Mouse (Mus musculus) heart, postnatal 25 days (tissue): ENCODE data around the gene Ipo13. TPM values are rescaled to one million over a fixed set of nuclear protein-coding genes. Genes with fewer than 3 reads are reported as not detected.

ENCODE experiments used
- DNase-seq: peaks from one replicate; pipeline ENCODE4 v3.0.0; 2022; ENCODE audit warnings: low spot score
- intact Hi-C: fragments of 180-260 bp; cut with DNase I; formaldehyde crosslinking; loops from one replicate; pipeline ENCODE4 v1.15.1; 2025
- total RNA-seq, 2 experiments: library from RNA; stranded (reverse); gene quantifications; 2 replicates each; pipeline ENCODE4 v1.2.3; 2021

The Ipo13 gene
- total RNA-seq, 2 experiments from 2014 or later: 76.0 to 77.1 TPM

DNA sequence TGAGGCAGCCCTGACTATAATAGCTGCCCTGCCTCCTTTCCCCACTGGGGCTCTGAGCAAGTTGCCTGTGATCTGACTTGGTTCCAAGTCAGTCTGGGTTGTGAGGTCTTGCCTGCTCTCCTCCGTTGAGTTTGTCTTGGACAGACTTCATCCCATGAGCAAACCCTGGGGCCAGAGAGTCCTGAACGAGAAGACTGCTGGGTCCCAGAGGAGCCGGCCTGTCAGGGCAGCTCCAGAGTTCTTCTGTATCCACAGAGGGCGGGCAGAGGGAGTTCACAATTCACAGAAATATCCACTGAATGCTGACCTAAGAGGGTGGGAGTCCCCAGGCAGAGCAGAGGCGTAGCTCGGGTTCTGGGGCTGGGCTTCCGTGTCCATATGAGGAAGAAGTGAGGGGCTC lies 63.9 kb downstream of the Ipo13 start:
- intact Hi-C loops: no loop called here
- DNase-seq: peak; percentile 62

DNA sequence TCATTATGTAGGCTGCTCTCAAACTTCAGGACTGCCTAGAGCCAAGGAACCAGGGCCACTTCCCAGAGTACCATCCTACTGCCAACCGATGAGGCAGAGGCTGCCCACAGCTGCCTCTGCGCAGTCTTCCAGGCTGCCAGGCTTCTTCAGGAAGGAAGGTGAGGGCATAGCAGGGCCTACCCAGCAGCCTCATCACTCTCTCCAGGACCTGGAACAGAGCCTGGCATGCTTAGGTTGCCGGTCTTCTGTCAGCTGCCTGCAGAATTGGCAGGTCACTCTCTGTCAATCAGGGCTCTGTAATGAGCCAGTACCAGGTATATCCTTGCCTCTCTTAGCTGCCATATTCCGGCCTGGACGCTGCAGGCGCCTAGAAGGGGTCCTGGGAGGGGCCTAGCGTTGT lies 64.6 kb downstream of the Ipo13 start:
- no peak for DNase-seq

DNA sequence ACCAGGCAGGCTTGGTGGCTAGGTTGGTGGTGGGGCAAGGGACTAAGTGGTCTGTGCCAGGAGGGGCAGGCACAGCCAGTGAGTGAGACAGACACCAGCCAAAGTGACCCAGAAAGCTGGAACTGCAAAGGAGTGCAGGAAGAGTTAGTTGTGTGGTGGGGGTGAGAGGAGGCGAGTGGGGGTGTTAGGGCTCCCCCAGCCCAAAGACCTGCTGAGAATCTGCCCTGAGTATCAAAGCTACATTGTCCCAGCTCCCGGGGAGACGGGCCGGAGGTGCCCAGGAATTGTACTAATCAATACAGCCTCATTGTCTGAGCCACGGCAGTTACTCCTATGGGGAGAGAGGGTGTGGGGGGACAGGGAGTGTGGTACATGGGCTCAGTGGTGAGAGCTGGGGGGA lies 65.3 kb downstream of the Ipo13 start:
- no peak for DNase-seq
- intact Hi-C loops: no loop called here

More for the DNA sequence above, 64.6 kb downstream of the Ipo13 start:
- intact Hi-C loops: no loop called here

DNA sequence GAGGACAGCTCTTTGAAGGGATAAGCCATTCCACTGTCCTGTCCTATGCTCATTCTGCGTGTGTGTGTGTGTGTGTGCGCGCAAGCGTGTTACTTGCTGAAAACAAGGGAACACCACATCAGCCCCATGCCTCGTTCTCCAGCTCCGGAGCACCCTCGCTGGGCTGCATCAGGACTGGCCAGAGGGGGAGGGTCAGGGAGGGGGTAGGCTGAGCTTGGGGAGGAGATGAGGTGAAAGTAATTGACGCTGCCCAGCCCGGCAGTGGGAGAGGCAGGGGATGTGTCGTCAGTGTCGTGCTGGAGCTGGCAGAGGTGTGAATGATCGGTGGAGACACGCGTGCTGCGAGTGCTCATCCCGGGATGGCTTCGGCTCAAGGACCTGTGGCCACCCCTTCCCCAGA lies 65.7 kb downstream of the Ipo13 start:
- no peak for DNase-seq
- intact Hi-C loops: no loop called here

DNA sequence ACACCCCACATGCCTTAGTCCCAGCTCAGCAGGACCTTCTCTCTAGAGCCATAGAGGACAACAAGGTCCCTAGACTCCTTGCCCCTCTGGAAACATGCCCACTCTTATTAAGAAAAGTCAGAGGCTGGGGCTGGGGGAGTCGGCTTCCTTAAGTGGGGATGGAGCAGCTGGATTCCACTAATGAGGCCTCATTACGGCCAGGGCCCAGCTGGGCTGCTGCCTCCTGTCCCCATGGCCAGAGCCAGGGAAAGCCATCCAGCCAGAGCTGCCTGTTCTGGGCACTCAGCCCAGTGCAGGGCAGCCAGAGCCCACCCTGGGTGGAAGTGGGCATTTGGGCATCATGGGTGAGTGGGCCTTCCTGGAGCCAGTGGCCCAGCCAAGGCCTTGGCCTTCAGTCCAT lies 67.8 kb downstream of the Ipo13 start:
- no peak for DNase-seq
- intact Hi-C loops: no loop called here

DNA sequence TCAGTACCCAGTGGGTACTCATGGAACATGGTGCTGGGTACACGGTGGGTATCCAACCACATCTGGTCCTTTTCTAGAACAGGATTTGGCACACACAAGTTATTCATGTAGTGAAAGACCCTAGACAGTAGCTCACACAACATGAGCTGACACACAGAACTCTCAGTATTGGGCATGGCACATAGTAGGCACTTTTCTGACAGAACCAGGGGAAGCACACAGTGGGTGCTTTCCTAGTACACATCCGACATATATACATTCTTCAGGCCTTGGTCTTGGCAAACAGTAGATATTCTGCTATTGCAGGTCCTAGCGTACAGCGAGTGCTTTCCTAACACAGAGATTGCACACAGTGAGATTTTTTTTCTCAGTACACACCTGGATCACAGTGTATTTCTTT lies 68.5 kb downstream of the Ipo13 start:
- no peak for DNase-seq
- intact Hi-C loops: no loop called here

DNA sequence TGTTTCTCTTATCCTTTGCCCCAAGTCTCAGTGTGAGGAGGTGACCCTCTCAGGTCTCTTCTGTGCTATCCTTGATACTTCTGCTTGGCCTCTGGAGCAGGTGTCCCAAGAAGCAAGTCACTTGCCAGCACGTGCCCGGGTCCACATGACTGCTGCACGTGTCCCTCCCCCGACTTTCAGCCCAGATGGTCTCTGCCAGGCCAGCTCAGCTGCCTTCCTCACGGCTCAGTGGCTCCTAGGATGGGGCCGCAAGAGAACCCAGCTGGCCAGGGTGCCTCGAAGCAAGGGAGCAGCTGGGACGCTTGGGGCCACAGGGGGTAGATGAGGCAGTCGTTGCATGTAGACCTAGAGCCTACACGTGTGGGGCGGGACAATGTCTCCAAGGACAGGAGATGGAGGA lies 69.5 kb downstream of the Ipo13 start:
- intact Hi-C loops: no loop called here

More for the DNA sequence above, 69.5 kb downstream of the Ipo13 start:
- DNase-seq: no peak

Other genes with a start within 250 kb of the Ipo13 start
- gene Dmap1, start 232.7 kb downstream of the Ipo13 start, total RNA-seq: 10 to 100 TPM; 18.3 to 19.0 TPM
- not detected for gene Gm12845, start 190.6 kb downstream of the Ipo13 start, total RNA-seq
- gene Klf17, start 149.4 kb downstream of the Ipo13 start, total RNA-seq: not detected
- 1 to 10 TPM; 2.6 to 2.7 TPM for gene Slc6a9, start 80.5 kb downstream of the Ipo13 start, total RNA-seq
- under 1 TPM; 0.13 to 0.39 TPM for gene Ccdc24, start 42.4 kb downstream of the Ipo13 start, total RNA-seq
- gene B4galt2, start 31.5 kb downstream of the Ipo13 start, total RNA-seq: 1 to 10 TPM; 4.5 to 5.2 TPM
- gene Atp6v0b, start 27.7 kb downstream of the Ipo13 start, total RNA-seq: 100 to 1,000 TPM; 111 to 127 TPM
- gene Dph2, start 23.0 kb downstream of the Ipo13 start, total RNA-seq: 1 to 10 TPM; 3.2 to 4.4 TPM
- gene Artn, start 14.8 kb upstream of the Ipo13 start, total RNA-seq: under 1 TPM; 0.11 to 0.21 TPM
- 10 to 100 TPM; 61.6 to 66.6 TPM for gene St3gal3, start 219.9 kb upstream of the Ipo13 start, total RNA-seq